Mouse (Mus musculus): ENCODE measurements around the gene Dpf1. TPM values are rescaled to one million over a fixed set of nuclear protein-coding genes. Genes with fewer than 3 reads are reported as not detected.

Gene Dpf1
- polyA plus RNA-seq, 1 experiment from 2014 or later: 0.29 TPM

DNA sequence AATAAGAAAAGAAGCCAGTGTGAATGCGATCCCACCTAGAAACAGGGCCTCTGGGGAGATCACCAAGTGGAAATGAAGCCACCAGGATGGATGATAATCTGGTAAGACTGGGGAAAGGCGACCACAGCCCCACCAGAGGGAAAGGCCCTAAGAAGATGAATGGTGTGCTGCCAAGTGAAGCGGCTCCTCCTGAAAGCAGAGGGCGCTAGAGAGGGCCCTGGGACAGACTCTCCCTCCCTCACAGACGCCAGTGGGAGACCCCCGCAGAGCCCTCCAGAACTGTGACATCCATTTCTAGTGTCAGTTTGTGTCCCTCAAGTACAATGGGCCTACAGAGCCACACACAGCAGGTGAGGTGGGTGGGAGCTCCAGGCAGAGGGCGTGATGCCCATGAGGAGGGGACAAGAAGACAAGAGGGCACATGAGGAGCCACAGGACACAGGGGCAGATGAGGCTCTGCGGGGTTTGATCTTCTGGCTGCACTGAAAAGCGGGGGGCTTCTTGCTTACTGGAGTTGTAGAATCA lies 33.1 kb downstream of the Dpf1 start:
- no peaks in the 10 kb centered on the region for H3K79me2 ChIP-seq (ENCODE audit: inconsistent target)
- 94% methylated on average over 9 of the region's 9 CpGs for whole genome bisulfite sequencing (ENCODE audit: missing documents)
- no peak overlapping the region for H3K4me3 ChIP-seq (ENCODE audit: inconsistent target)
- H3K27ac ChIP-seq: no peak overlapping the region
- no peaks in the 10 kb centered on the region; the same call in 1 of the 2 replicates for H3K36me3 ChIP-seq (ENCODE audit: inconsistent target)

- no peaks in the 10 kb centered on the region for H3K79me2 ChIP-seq (ENCODE audit: inconsistent target)
- H3K4me3 ChIP-seq (ENCODE audit: inconsistent target): no peak overlapping the region
- WGBS (ENCODE audit: missing documents): 94% methylated on average over 2 of the region's 2 CpGs
- H3K27ac ChIP-seq: no peak overlapping the region
- no peaks in the 10 kb centered on the region; the same call in 1 of the 2 replicates for H3K36me3 ChIP-seq (ENCODE audit: inconsistent target)
Measured at GRCm38 (mm10) chr7:29337766-29338165, 34.0 kb downstream of the Dpf1 start.

DNA sequence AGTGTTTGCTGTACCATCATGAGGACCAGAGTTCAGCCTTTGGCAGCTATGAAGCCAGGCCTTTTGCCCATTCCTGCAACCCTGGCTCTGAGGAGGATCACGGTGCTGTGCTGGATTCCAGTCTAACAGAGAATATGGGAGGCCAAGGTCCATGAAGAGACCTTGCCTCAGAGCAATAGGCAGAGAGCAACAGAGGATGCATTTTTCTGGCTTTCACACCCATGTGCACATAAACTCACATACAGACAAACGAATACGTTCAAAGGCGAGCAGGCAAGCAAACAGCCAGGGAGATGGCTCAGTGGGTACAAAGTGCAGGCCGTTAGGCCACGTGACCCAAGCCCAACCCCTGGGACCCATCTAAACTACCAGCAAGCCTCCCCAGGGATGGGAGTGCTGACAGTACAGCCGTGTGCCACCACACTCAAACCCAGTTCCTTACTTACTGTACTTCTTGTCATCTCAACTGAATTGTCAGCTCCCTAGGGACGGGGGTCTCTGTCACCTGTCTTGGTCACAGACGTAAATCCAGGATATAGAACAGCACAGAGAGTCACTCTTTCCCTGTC lies 34.7 kb downstream of the Dpf1 start:
- Histone ChIP-seq H3K79me2 (ENCODE audit: inconsistent target) (no peaks in the 10 kb centered on the region), H3K36me3 (ENCODE audit: inconsistent target) (no peaks in the 10 kb centered on the region), H3K27ac (no peak overlapping the region), H3K4me3 (ENCODE audit: inconsistent target) (no peak overlapping the region)
- WGBS (ENCODE audit: missing documents): 99% methylated on average over 9 of the region's 9 CpGs

DNA sequence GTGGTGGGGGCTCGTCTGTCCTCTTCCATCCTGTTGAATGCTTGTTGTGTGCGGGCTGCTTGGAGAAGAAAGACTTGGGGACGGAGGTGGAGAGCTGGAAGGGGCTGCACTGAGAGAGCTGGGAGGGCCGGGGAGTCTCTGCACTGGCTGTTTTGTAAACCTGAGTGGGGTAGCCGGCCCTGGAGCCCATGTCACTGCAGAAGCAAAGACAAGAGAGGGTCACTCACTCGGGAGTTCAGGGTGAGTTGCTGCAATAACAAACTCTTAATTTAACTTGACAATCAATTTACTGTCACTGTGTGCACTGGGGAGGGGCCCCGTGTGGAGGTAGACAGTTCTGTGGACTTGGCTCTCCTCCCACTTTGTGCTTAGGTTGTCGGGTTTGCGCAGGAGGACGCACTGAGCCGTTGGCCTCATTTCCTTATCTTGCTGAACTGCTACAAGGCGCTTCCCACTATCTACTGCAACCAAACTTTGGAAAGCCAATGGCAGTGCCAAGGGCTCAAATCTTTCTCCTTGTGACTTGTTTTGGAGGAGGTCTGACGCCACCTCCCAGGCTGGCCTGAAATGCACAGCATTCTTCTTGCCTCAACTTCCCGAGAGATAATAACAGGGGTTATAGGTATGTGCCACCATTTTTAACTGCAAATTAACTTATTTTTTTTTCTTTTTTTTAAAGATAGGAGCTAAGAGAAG lies 35.4 kb downstream of the Dpf1 start:
- no peaks in the 10 kb centered on the region for H3K36me3 ChIP-seq (ENCODE audit: inconsistent target)
- no peaks in the 10 kb centered on the region for H3K79me2 ChIP-seq (ENCODE audit: inconsistent target)
- no peak overlapping the region for H3K4me3 ChIP-seq (ENCODE audit: inconsistent target)
- no peak overlapping the region for H3K27ac ChIP-seq
- 85% methylated on average over 14 of the region's 14 CpGs for WGBS (ENCODE audit: missing documents)

- Histone ChIP-seq H3K79me2 (ENCODE audit: inconsistent target) (no peaks in the 10 kb centered on the region), H3K36me3 (ENCODE audit: inconsistent target) (no peaks in the 10 kb centered on the region), H3K27ac (no peak overlapping the region), H3K4me3 (ENCODE audit: inconsistent target) (no peak overlapping the region)
- 91% methylated on average over 8 of the region's 9 CpGs for WGBS (ENCODE audit: missing documents)
Measured at GRCm38 (mm10) chr7:29340247-29340646, 36.5 kb downstream of the Dpf1 start.

DNA sequence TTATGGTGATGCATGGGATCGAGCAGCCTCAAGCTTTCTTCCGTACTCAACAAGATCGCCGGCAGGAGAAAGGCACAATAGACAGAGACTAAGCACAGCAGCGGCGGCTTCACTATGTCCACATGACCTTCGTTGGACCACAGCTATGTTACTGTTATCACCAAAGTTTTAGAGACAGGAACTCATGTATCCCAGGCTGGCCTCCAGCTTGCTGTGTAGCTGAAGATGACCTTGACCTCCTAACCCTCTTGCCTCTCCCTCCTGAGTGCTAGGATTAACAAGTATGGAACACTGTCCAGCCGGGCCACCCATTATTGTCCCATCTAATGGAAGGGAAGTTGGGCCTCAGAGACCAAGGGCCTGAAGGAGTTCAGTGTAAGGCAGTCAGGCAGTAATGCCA lies 37.1 kb downstream of the Dpf1 start:
- no peaks in the 10 kb centered on the region for H3K79me2 ChIP-seq (ENCODE audit: inconsistent target)
- H3K27ac ChIP-seq: no peak overlapping the region
- H3K4me3 ChIP-seq (ENCODE audit: inconsistent target): no peak overlapping the region
- no peaks in the 10 kb centered on the region for H3K36me3 ChIP-seq (ENCODE audit: inconsistent target)
- 92% methylated on average over 8 of the region's 8 CpGs for WGBS (ENCODE audit: missing documents)

DNA sequence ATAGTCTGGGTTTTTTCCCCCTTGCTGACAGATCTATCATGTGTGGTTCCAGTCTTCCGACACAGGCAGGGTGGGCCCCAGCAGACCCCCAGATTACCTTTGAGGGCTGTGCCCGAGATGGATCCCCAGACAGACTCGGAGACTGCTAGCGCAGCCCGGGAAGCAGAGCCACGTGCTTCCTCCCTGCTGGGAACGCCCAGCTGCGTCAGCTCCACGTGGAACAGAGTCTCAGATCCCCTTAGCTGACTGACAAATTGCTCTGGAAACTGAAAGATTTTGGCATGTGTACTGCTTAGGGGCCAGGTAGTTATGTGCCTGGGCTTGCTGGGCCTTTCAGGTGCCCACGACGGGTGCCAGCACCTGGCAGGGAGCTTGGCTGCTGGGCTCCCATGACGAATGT lies 38.0 kb downstream of the Dpf1 start:
- WGBS (ENCODE audit: missing documents): 91% methylated on average over 12 of the region's 12 CpGs
- H3K36me3 ChIP-seq (ENCODE audit: inconsistent target): no peaks in the 10 kb centered on the region
- no peaks in the 10 kb centered on the region for H3K79me2 ChIP-seq (ENCODE audit: inconsistent target)
- H3K27ac ChIP-seq: no peak overlapping the region
- H3K4me3 ChIP-seq (ENCODE audit: inconsistent target): no peak overlapping the region

DNA sequence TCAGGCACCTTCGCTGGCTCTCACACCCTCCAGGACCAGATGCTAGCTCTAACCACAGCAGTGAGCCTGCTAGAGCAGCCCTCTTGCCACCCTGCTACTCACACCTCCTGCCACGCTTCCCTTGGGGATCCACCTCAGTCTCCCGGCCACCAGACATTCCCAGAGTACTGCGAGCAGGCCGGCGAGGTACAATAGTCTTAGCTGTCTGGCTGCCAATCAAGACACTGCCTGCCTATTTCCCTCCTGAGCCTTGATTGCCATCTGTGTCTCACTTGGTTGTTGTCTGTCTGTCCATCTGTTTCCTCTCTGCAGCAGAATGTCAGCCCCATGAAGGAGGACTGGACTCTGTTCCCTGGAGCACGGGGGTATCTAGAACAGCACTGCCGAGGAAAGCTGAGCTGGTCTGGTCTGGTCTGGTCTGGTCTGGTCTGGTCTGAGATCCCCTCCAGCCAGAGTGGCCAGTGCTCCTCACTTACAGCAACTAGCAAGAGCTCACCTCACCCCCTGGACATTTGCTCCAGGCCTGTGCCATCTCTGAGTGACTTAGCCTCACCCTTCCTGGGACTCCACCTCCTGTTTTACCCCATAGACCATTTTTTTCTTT lies 38.8 kb downstream of the Dpf1 start:
- WGBS (ENCODE audit: missing documents): 93% methylated on average over 8 of the region's 8 CpGs
- Histone ChIP-seq H3K4me3 (ENCODE audit: inconsistent target) (no peak overlapping the region), H3K79me2 (ENCODE audit: inconsistent target) (no peaks in the 10 kb centered on the region), H3K27ac (no peak overlapping the region), H3K36me3 (ENCODE audit: inconsistent target) (no peaks in the 10 kb centered on the region)

GRCm38 (mm10) chr7:29343746-29344145 lies 40.0 kb downstream of the Dpf1 start:
- Histone ChIP-seq H3K4me3 (ENCODE audit: inconsistent target) (no peak overlapping the region), H3K79me2 (ENCODE audit: inconsistent target) (no peaks in the 10 kb centered on the region), H3K27ac (no peak overlapping the region), H3K36me3 (ENCODE audit: inconsistent target) (no peaks in the 10 kb centered on the region; the same call in 1 of the 2 replicates)
- WGBS (ENCODE audit: missing documents): 95% methylated on average over 7 of the region's 7 CpGs

DNA sequence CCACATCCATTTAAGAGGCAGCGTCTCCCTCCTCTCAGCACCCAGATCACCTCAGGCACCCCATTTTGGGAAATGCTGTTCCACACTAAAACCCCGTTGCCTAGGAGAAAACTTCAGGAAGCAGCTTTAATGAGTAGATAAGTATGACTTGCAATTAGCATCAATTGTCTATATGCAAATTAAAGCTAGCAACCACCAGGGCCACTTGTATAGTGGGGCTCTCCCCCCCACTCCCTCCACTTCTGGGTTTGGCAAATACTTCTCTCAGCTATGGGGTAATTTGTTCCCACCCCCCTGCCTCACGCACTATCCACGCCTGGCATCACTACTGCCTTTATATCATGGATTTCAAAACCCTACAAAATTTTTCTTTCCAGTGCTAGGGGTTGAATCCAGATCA lies 41.8 kb downstream of the Dpf1 start:
- Histone ChIP-seq H3K4me3 (ENCODE audit: inconsistent target) (no peak overlapping the region), H3K36me3 (ENCODE audit: inconsistent target) (no peaks in the 10 kb centered on the region; the same call in 1 of the 2 replicates), H3K27ac (no peak overlapping the region), H3K79me2 (ENCODE audit: inconsistent target) (no peaks in the 10 kb centered on the region)
- WGBS (ENCODE audit: missing documents): 97% methylated on average over 4 of the region's 4 CpGs

DNA sequence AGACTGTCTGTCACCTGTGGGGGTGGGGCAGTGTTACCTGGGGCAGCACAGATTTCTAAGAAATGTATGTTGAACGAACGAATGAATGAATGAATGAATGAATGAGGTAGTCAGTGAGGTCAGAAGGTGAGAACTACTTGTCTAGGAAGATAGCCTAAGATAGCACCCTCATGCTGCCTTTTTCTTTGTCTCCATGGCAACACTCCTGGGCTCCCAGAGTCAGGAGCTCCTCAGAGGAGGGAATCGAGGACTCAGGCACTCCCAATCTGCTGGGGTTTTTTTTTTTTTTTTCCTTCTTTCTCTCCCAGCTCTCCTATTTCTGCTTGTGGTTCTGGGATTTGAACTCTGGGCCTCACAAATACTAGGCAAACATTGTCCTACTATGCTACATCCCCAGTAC lies 42.5 kb downstream of the Dpf1 start:
- Histone ChIP-seq H3K4me3 (ENCODE audit: inconsistent target) (no peak overlapping the region), H3K27ac (no peak overlapping the region), H3K36me3 (ENCODE audit: inconsistent target) (no peaks in the 10 kb centered on the region; the same call in 1 of the 2 replicates), H3K79me2 (ENCODE audit: inconsistent target) (no peaks in the 10 kb centered on the region)
- WGBS (ENCODE audit: missing documents): 100% methylated on average over 2 of the region's 3 CpGs

DNA sequence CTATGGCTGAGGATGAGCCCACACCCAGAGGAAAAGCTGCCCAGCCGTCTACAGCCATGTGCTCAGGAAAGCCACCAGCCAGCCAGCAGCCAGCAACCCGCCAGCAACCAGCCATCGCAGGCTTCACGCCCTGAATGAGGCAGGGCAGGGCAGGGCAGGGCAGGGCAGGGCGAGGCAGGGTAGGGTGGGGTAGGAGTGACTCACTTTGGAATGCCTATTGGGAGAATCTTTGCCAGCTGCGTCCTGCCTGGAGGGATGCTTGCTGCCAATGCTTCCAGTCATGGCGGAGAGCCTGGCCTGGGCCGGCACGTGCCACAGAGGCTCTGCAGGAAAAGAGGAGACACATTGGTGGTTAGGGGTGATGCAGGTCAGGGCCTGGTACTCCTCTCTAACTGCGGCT lies 46.7 kb downstream of the Dpf1 start:
- Histone ChIP-seq H3K4me3 (ENCODE audit: inconsistent target) (no peak overlapping the region), H3K27ac (no peak overlapping the region), H3K36me3 (ENCODE audit: inconsistent target) (peaks cover 7% of the 10 kb centered on the region; the same call in 1 of the 2 replicates), H3K79me2 (ENCODE audit: inconsistent target) (no peaks in the 10 kb centered on the region)
- WGBS (ENCODE audit: missing documents): 95% methylated on average over 10 of the region's 10 CpGs

- Histone ChIP-seq H3K4me3 (ENCODE audit: inconsistent target) (no peak overlapping the region), H3K79me2 (ENCODE audit: inconsistent target) (no peaks in the 10 kb centered on the region), H3K36me3 (ENCODE audit: inconsistent target) (peaks cover 7% of the 10 kb centered on the region; the same call in 1 of the 2 replicates), H3K27ac (no peak overlapping the region)
- 97% methylated on average over 8 of the region's 8 CpGs for WGBS (ENCODE audit: missing documents)
Measured at GRCm38 (mm10) chr7:29352246-29352645, 48.5 kb downstream of the Dpf1 start.

DNA sequence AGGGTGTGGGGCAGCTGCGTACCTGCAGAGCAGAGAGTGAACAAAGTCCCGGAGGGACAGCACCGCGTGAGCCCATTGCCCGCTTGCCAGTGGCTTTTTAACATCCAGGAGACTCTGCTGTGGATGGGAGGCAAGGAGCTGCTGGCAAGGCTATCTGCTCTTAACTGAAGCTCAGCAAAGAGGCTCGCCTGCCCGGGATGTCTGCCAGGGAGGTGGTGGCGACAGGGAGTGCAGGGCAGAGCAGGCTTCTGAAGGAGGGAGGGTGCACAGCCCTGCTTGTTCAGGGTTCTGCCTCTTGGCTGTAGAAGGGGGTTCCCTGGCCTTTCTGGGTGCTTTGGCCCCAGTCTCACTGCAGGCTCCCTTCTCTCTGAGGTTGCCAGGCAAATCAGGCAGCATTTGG lies 50.4 kb downstream of the Dpf1 start:
- Histone ChIP-seq H3K79me2 (ENCODE audit: inconsistent target) (no peaks in the 10 kb centered on the region), H3K27ac (no peak overlapping the region), H3K36me3 (ENCODE audit: inconsistent target) (peaks cover 7% of the 10 kb centered on the region; the same call in 1 of the 2 replicates), H3K4me3 (ENCODE audit: inconsistent target) (no peak overlapping the region)
- WGBS (ENCODE audit: missing documents): 99% methylated on average over 8 of the region's 8 CpGs

- WGBS (ENCODE audit: missing documents): 96% methylated on average over 8 of the region's 8 CpGs
- no peak overlapping the region for H3K27ac ChIP-seq
- no peak overlapping the region for H3K4me3 ChIP-seq (ENCODE audit: inconsistent target)
- H3K79me2 ChIP-seq (ENCODE audit: inconsistent target): no peaks in the 10 kb centered on the region
- H3K36me3 ChIP-seq (ENCODE audit: inconsistent target): peaks cover 7% of the 10 kb centered on the region; the same call in 1 of the 2 replicates
Measured at GRCm38 (mm10) chr7:29355406-29355805, 51.7 kb downstream of the Dpf1 start.
